Mouse (Mus musculus) C2C12 (cell line): Measurements from ENCODE around the gene Ptpn3.

Experiments used
- CEBPB ChIP-seq: IDR thresholded peaks from one replicate; pipeline ENCODE4 v1.6.1; 2011; ENCODE audit warnings: low read depth, mild to moderate bottlenecking, control low read depth, moderate library complexity
- CTCF ChIP-seq: IDR thresholded peaks from one replicate; pipeline ENCODE4 v1.5.1; 2011; ENCODE audit not compliant: control insufficient read depth, insufficient read depth, insufficient read length
- FOSL1 ChIP-seq: IDR thresholded peaks from one replicate; pipeline ENCODE4 v1.8.0; 2011; ENCODE audit warnings: mild to moderate bottlenecking, low read length; ENCODE audit not compliant: poor library complexity, insufficient read depth, severe bottlenecking
- MAX ChIP-seq: IDR thresholded peaks from one replicate; pipeline ENCODE4 v1.6.1; 2011; ENCODE audit warnings: mild to moderate bottlenecking, control low read depth
- MYOD1 ChIP-seq: IDR thresholded peaks from one replicate; pipeline ENCODE4 v1.6.1; 2011; ENCODE audit warnings: low read depth; ENCODE audit not compliant: control insufficient read depth, insufficient read length
- MYOG ChIP-seq: IDR thresholded peaks from one replicate; pipeline ENCODE4 v1.6.1; 2011; ENCODE audit not compliant: control insufficient read depth, insufficient read length; ENCODE audit errors: extremely low read depth
- USF1 ChIP-seq: IDR thresholded peaks from one replicate; pipeline ENCODE4 v1.6.1; 2011; ENCODE audit warnings: low read depth, mild to moderate bottlenecking, control low read depth, moderate library complexity

DNA sequence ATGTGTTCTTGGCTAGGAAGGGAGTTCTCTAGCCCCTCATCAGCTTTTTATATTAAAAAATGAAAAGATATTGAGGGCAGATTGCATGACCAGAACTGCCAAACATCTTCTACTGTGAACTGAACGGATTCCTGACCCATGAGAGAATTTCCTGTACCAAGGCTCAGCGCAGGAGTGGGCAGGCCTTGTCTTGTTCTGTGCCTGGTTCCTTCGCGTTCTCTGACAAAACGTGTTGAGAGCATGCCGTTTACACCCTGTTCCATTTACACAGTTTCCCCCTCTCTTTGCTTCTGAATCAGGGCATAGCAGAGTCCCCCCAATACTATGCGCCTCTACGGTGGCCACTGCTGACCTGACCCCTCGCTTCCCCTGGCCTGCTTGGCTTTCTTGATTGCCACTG lies 36.4 kb upstream of the Ptpn3 start:
- no peak for TF ChIP-seq CTCF
- TF ChIP-seq MYOG, result no peak
- no peak for TF ChIP-seq MAX
- no peak for TF ChIP-seq USF1
- no peak for TF ChIP-seq FOSL1
- TF ChIP-seq MYOD1, result no peak
- TF ChIP-seq CEBPB, result no peak
